Mouse (Mus musculus) lung, adult 2 months (tissue): ENCODE results near the gene 2010111I01Rik.

Experiments
- CTCF ChIP-seq: fragments of 200-500 bp; IDR thresholded peaks from 2 replicates; pipeline ENCODE4 v1.5.1; 2011; ENCODE audit warnings: mild to moderate bottlenecking, low read length, control low read depth; ENCODE audit not compliant: insufficient read depth
- POLR2A ChIP-seq: fragments of 200-500 bp; IDR thresholded peaks from 2 replicates; pipeline ENCODE4 v1.6.1; 2011; ENCODE audit warnings: low read depth, mild to moderate bottlenecking, control low read depth, low read length, borderline replicate concordance; ENCODE audit errors: extremely low read depth

DNA sequence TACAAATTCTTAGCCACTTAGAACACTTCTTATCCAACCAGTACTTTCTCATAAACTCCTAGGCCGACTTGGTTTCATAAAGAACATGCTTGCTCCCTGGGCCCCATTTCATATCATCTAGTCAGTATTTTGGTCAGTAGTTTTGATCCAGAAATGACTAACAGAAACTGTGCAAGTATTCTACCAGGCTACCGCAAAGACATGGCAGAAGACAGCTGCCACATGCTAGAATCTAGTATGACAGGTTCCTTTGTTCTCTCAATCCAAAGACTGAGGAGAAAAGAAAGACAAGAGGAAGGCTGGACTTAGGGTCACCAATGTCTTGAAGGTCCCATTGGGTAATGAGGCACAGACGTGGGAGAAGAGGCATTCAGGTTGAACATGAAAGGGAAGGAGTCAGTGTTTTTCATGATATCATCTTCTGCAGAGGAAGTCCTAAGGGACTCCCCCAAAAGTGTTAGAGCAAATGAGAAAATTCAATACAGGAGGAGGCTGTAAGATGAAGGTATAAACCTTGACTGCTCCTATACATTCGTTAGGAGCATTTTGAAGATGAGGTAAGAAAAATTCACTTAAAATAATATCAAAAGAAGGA, 216.0 kb downstream of the 2010111I01Rik start:
- TF ChIP-seq POLR2A (no peak), CTCF (no peak)
